Mouse (Mus musculus): ENCODE data around the gene Mosmo.

Gene Mosmo

GRCm38 (mm10) chr7:120767369-120767768 lies 90.0 kb downstream of the Mosmo start:
- ATAC-seq (ENCODE audit: low TSS enrichment): no peak

GRCm38 (mm10) chr7:120771389-120771788 lies 94.0 kb downstream of the Mosmo start:
- no peak for ATAC-seq (ENCODE audit: low TSS enrichment)

- ATAC-seq (ENCODE audit: low TSS enrichment): no peak
Measured at GRCm38 (mm10) chr7:120778012-120778411, 100.6 kb downstream of the Mosmo start.

Measured in frontal cortex, adult (tissue).